Mouse (Mus musculus) mesoderm, embryonic 11.5 days (tissue): ENCODE data around the gene Arglu1.

ENCODE experiments used
- DNase-seq: peaks from one replicate; pipeline ENCODE4 v3.0.0-alpha.2; 2012; ENCODE audit warnings: low read depth, low spot score

The Arglu1 gene

DNA sequence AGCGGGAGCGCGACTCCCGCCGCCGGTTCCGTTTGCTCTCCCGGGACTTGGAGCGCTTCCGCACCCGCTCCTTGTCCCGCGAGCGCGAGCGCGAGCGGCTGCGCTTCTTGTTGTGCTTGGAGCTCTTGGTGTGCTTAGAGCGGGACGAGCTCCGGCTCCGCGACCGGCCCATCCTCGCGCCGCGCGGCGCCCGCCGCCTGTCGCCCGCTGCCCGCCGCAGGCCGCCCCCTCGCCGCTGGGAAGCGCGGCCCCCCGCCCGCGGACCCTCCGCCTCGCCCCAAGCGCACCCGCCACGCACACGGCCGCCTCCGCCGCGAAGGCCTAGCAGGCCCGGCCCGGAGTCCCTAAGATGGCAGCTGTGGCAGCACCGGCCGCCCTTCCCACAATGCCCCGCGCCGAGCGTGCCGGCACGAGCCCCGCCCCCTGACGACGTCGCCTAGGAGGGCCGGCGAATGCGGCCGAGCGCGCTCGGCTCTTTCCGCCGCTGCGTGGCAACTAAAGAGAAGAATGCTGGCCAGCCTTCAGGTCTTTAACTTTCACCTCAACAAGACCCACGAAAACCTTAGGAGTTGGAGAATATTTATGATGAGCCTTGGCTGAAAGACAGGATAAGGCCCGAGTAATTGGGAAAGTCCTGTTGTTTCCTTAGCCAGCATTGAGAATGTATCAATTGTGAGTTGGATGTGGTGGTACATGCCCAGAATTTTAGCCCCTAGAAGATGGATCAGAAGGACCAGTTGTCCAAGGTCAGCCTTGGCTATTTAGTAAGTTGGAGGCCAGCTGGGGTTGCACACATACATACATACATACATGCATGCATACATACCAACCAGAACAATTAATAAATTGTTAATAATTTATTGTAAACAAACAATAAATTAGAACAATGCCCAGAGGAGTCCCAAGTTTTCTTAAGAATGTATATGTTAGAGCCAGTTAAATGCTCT lies at the start of gene Arglu1:
Gene Arglu1 (minus strand): TSS at position 376 of the 947 bp plus-strand sequence.
- peak; percentile 95 for DNase-seq

DNA sequence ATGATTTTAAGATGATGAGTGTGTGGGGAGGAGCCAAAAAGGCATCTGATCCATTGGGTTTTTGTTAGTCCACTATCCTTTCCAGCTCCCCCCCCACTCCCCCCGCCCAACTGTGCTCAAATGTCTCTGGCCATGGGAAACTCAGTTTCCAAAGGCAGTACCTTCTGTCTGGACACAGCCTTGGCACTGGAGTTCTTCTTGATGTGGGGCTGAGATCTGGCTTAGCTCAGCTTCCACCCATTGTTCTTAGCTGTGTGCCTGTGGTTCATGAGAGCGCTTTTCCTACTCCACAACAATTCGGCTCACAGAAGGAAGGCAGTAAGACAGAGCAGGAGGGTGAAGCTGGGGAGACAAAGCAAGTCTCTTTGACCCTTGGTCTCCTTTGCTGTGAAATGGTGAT lies 47.0 kb upstream of the Arglu1 start:
- DNase-seq = no peak

DNA sequence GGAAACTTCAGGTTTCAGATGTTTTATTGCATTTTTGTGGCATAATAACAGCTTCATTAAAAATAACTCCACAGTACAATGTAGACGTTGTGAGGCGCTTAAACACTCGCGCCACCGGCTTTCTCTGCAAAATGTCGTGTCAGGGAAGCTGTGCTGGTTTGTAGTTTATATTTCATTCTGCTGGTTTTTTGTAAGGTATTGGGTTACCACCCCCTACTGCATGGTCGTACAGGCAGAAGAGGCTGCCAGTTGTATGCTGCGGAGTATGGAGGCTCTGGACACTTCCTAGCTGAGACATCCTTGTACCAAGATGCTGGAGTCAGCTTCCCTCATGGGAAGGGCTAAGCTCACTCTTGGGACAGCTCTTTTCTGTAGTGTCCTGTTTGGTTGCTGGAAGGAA lies 46.5 kb upstream of the Arglu1 start:
- DNase-seq = no peak

DNA sequence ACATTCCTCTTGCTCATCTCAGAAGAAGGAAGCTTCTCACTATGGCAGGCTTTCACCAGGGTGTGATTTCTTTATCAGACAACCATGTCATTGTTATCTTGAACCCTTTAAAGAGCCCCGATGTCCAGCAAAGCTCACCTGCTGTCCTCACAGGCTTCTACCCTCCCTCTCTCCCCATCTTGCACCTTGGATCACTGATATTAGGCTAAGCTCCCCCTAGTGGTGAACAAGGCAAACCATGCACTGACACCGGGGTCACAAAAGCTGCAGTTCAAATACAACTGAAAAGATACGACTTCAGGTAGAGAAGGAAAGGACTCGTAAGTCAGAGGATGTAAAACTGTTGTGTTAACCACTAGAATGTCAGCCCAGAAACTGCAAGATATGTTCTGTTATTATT lies 43.5 kb upstream of the Arglu1 start:
- DNase-seq = peak; percentile 32

DNA sequence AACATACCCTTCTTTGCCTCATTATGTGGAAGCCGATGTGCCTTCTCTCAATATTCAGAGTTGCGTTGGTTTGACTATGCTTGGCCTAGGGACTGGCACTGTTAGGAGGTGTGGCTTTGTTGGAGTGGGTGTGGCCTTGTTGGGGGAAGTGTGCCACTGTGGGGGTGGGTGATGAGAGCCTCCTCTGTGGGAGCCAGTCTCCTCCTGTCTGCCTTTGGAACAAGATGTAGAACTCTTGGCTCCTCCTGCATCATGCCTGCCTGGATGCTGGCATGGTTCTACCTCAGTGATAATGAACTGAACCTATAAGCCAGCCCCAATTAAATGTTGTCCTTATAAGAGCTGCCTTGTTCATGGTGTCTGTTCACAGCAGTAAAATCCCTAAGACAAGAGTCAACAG lies 38.3 kb upstream of the Arglu1 start:
- no peak for DNase-seq

DNA sequence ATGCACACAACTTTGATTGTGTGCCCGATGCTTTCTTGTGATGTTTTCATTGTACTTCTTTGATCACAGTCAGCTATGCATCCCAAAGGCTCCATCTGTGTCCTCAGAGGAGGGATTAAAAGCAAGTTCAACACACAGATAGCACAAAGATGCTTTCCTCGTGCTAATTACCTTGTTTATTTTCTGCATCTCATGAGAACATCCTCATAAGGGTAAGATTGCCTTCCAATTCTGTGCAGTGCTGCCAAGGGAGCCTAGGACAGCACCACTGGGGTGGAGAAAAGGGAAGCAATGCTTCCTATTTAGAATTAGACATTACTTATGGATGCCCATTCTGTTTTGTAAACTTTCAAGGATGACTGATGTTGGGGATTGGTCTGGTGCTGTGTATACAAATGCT lies 36.2 kb upstream of the Arglu1 start:
- DNase-seq = no peak

DNA sequence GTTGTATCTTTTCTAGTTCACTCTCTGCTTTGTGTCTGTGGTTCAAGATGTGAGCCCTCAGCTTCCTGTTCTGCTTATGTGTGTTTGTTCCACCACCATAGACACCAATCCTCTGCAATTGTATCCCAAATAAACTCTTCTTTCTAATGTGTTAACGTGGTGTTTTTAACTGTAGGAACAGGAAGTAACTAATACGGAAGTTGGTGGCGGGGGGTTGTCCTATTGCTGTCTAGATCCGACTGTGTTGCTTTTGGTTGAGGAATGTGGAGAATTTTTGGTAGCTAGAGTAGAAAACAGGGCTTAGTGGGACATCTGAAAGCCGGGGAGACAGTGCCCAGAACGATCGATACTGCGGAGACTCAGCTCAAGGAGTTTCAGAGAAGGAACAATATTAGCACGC lies 14.5 kb upstream of the Arglu1 start:
- DNase-seq = no peak

DNA sequence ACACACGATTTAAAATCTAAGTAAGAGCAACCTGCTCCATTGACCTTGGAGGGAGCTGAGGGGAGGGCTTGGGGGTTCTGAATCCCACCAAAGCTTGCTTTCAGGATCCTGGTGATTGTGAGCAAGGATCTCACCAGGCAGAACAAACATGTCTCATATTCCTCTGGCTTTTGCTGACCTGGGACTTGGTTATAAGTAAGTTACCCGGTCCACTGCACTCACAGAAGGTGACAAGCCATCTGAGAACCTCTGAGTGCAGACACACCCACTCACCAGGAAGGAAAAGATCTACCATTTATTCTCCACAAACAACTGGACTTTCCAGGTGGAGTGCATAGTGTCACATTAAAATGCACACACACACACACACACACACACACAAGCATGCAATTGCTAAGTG lies 13.3 kb upstream of the Arglu1 start:
- no peak for DNase-seq

DNA sequence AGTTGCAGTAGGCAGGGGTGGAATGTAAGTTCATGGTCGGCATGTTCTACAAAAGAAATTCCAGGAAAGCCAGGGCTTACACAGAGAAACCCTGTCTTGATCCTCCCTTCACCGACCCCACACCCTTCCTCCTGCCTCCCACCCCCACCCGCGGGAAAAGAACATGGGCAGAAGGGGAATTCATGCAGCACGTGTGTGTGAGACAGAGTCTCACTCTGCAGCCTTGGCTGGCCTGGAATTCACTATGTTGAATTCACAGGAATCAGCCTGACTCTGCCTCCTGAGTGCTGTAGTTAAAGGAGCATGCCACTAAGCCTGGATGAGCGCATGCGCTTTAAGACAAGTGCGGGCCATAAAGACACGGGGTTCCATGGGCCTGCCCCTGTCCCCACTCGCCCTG lies 10.5 kb upstream of the Arglu1 start:
- no peak for DNase-seq

DNA sequence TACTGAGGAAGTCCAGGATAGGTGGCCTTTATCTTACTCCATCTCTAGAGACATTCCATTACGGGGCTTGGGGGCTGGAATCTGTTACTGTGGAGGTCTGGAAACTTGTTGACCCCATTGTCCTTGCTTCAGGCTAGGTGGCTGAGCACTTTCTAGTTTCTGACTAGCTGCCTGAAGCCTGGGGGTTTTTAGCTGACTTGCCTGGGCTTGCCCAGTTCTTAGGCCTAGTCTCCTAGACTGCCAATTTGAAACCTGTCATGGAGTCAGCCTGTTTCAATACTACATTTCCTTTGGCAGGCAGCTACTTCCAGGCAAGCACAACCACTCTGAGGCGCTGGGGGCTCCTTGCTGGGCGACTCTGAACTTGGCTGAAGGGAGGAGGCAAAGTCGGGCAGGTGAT lies 9.9 kb upstream of the Arglu1 start:
- DNase-seq = no peak

DNA sequence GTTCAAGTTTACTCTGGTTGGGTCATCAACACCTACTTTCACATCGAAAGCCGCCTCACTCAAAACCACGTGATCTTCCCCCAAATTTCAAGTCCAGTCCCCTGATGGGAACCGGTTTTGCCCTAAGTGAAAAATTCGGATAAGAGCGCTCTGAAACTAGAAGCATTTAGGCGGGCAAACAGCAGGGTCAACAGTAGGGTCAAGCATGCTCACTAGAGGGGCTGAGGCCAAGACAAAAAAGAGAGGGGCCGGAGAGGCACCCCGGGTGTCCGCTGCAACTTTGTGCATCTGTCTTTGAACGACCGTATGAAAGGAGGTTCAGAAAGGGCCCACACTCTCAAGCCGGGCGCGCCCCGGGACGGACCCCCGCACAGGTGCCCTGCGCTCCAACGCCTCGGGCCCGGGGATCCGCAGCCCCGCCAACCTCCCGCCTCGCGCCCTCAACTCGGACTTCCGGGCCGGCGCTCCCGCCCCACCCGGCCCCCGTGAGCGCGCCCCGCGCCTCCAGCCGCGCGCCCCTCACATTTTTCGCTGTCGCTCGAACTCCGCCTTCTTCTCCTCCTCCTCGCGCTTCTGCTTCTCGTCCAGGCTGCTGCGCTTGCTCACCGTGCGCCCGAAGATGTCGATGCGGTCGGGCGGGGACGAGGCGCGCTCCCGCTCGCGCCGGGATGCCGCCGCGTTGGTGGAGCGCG lies 721 bp downstream of the Arglu1 start:
- DNase-seq = peak; percentile 61

DNA sequence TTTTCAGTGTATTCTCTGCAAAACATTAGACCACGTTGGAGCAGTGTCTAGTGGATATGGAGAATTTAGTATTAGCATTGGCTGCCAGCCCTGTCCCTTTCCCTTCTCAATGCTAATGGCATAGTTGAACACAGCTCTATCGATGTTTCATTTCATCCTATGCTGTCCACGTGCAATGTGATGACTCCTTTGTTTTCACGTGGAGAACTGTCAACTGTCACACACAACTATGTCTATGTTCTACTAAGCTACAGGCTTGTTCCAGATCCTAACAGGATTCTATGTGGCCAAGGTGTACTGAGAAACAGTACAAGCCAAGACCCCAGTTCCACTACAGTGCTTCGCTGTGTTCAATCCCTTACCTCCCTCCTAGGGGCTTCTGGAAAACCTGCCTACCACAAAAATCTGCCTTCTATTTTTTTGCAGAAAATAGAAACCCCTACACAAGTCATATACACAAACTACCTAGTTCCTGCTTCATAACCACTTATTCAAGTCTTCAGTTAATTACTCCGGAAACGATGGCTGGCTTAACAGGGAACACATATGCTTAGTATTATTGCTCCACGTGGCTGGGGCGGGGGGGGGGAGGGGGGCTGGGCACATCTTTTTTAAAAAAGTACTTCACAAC lies 1.4 kb downstream of the Arglu1 start:
- no peak for DNase-seq

DNA sequence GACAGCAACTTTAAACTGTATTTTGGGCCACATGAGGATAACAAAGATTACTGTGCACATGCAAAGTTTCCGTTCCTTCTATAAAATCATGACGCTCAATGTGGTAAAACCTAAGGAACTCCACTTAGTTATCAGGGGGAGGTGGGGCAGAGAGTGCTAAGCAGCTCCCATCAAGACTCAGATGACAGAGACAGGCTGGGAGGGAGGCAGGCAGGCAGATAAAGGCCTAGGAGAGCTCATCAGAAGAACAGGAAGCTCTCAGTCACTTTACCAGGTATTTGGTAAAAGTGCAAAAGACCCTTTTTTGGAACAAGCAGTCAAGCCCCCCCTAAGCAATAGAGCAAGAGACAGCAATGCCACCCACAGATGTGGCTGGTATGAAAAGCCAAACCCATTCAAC lies 4.8 kb downstream of the Arglu1 start:
- DNase-seq = no peak

DNA sequence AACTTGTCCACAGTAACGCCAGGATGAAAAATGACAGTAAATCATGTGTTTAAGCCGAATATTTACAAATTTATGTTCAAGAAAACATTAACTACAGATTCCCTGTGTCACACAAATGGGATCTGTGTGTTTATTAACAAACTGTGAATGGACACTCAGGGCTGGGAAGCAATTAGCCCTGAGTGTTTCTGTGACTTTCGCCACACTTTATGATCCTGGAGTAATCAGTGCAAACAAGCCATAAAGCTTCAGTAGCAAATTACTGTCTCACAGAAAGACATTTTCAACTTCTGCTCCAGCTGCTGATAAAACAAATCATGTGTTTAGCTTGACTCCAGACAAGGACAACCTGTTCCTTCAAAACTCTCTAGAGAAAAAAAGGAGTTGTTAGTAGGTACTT lies 7.6 kb downstream of the Arglu1 start:
- no peak for DNase-seq

DNA sequence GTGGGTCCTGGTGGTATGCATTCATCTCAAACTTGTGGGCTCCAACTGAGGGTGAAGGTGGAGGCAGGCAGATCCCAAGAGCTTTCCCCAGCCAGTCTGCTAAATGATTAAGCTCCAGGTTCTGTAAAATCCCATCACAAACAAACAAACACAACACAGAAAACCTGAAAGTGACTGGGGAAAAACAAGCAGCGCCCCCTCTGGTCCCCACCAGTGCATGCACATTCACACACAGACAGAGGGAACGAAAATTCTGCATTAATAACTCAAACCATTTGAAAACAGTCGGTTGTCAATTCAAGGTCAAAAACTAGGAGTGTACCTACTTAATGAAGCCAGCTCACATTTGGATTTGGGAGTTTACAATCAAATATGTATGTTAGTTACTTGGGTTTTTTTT lies 12.1 kb downstream of the Arglu1 start:
- DNase-seq = no peak

DNA sequence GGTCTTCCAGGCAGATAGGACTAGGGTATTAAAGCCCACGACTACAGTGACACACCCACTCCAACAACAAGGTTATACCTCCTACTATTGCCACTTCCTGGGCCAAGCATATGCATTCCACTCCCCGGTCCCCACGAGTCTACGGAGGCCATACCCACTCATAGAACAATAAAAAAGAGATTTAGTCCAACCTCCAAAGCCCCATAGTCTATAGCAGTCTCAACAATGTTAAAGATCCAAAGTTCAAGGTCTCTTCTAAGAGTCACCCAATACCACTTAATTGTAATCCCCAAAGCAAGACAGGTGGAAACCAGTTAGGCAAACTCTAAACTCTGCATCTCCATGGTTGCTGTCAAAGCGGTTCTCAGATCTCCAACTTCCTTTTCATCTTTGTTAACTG lies 15.5 kb downstream of the Arglu1 start:
- no peak for DNase-seq

DNA sequence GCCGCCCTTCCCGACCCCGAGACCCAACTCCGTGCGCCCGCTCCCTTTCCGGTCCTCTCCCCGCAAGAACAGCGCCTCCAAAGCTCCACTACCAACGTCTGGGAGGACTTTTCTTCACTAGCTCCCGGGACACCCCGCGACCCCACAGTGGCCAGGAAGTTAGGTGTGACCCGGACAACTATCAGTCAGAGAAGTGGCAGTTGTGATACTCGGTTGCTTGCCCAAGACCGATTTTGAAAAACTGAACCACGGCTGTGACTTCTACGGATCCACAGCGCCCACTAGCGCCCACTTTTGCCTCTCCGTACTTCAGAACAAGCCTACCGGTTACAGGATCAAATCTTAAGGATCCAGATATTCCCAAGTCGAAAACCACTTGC lies 28.6 kb downstream of the Arglu1 start:
- peak; percentile 93 for DNase-seq

DNA sequence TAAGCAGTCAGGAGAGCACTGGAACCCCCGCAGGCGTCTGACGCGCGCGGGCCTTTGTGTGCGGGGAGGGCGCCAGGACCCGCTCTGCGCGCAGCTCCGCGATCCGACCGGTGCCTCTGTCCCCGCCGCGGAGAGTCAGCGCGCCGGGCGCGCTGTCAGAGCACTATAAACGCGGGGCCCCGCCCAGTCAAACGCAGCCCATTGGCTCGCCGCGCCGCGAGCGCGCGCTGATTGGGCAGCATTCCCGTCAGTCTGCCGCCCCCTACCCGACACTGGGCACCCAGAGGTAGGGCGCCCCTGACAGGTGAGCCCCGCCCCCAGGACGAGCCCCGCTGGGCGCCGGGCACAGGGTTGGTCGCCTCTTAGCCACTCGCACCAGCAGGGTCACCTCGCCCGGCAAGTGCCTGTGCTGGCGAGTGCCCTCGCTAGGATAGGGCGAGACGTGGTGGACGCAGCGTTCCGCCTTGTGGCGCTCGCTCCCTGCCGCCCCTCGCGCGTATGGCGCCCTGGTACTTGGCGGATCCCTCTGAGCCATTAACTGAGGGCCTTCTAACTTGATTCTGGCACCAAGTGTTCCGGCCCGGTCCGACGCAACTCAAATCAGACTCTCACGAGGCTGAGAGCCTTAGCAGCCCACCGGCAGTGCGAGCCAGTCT lies 29.1 kb downstream of the Arglu1 start, which contains the start of gene Efnb2:
Gene Efnb2 (minus strand): TSS at position 140 of the 656 bp plus-strand sequence.
- DNase-seq = peak; percentile 96

DNA sequence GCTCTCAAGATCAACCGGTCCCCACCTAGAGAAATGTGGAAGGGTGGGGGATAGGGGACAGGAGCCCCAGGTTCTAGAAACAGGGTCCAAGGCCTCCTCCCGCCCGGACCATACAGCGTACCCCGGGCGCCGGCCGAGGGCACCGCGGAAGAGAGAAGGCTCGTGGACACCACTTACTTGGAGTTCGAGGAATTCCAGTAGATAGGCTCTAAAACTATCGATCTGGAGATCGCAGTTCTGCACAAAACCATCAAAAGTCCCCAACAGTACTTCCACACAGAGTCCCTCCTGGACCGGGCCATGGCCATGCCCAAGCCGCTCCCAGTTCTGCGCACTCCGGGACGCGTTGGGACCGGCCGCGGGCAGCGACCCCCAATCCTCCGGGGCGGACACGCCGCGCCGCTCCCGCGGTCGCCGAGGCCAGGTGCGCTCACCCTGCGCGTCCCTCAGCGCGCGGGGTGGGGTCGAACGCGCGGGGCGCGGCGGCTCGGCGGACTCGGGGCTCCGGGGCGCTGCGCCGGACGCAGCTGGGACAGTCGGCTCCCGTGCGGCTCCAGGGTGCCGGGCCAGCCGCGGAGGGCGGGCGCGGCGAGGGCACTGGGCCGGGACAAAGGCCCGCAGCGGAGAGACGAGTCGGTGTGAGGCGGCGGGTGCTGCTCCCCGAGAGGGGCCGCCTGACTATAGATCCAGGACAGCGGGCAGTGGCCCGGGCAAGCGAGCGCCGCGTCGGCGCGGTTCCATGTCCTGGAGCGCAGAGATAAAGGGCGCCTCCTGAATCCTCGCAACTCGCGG lies 29.8 kb downstream of the Arglu1 start:
- no peak for DNase-seq

DNA sequence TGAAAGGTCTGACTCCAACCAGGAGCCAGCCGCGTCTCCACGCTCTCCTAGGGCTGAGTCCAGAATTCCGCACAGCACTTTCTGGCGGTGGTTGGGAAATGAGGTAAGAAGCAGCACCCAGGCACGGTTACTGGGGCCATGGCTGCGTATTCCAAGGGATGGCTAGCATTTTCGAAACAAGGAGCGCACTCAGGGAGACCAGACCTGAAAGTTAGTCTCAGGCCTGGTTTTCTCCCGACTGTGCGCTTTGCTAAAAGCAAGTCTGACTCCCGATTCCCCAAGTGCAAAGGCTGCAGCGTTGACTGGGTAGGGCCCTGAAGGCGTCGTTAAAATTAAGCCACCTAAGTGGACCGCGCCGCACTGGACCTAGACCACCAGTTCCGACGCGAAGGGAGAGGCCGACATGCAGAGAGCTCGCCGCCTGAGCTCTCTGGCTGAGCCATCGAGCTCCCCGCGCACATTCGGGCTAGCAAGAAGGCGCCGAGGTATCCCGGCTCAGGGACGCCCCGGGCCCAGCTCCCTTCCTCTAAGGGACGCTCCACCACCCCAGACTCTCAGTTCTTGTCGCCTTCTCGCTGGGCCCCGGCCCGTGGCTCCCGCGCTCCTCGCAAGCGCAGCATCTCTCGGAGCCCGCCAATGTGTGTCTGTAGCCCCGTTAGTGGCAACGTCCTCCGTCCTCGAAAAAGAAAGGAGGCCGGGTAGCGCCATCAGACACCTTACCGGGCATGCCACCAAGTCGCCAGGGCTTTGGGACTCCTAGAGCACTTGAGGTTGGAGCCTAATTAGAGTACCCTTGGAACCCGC lies 30.6 kb downstream of the Arglu1 start:
- peak; percentile 43 for DNase-seq
